In genomic region chr15:5149187-5149586, GRCm38 (mm10) we compare ENCODE assay signal across 21 mouse cellular contexts. TPM values are rescaled to one million over a fixed set of nuclear protein-coding genes. Genes with fewer than 3 reads are reported as not detected.
DNase-seq lines count a peak whose midpoint lies in the region; ATAC-seq and TF ChIP-seq lines count a peak whose summit lies in the region.
"Had no signal": no experiment of that assay in that cellular context is flagged by ENCODE, and none has a peak within 500 bp of the region (broad histone marks: within the 10 kb centered on the region; RNA-seq: fewer than 3 reads in every experiment).

No protein-coding gene starts in this region.

- H3K36me3 ChIP-seq in limb, embryonic 13.5 days, result no peaks in the 10 kb centered on the region; the same call in 1 of the 2 replicates
- H3K36me3 ChIP-seq in stomach, postnatal 0 days (ENCODE audit: control insufficient read depth, insufficient read depth, low read length), result no peaks in the 10 kb centered on the region
- H3K36me3 ChIP-seq: midbrain, embryonic 13.5 days had no signal

- H3K9ac ChIP-seq in limb, embryonic 13.5 days, result no peak overlapping the region
- H3K9ac ChIP-seq in stomach, postnatal 0 days (ENCODE audit: low read length), result no peak overlapping the region
- H3K9ac ChIP-seq: heart, embryonic 13.5 days; hindbrain, embryonic 14.5 days; liver, embryonic 15.5 days; midbrain, embryonic 13.5 days had no signal

- DNase-seq in gastrocnemius, adult 18-20 months (ENCODE audit: low spot score), result peak; percentile 15
- DNase-seq in gastrocnemius, postnatal 4 days (ENCODE audit: low spot score in 2 of 2), result no peak
- DNase-seq in lung, postnatal 36 days, result peak; percentile 25
- no peak for DNase-seq in lung, postnatal 14 days
- DNase-seq in urinary bladder, postnatal 4 days (ENCODE audit: low spot score in 2 of 2), result no peak
- no peak for DNase-seq in stomach, postnatal 0 days (ENCODE audit: low spot score)
- DNase-seq: B cell, adult 2 months; cerebellum, adult 8-10 months; heart, adult 18-20 months; heart, postnatal 36 days; kidney, adult 11 months; kidney, postnatal 25 days; thymus, adult 18-20 months; thymus, postnatal 4 days had no signal

- H3K4me3 ChIP-seq in limb, embryonic 13.5 days, result no peak overlapping the region
- H3K4me3 ChIP-seq in stomach, postnatal 0 days (ENCODE audit: low read depth, low read length), result no peak overlapping the region
- H3K4me3 ChIP-seq: heart, embryonic 13.5 days; liver, embryonic 15.5 days; midbrain, embryonic 13.5 days had no signal

- H3K27ac ChIP-seq in limb, embryonic 13.5 days, result peak overlapping the region; percentile 12; the same call in 1 of the 2 replicates
- no peak overlapping the region for H3K27ac ChIP-seq in stomach, postnatal 0 days (replicated peaks)
- H3K27ac ChIP-seq: heart, embryonic 13.5 days; hindbrain, embryonic 14.5 days; liver, embryonic 15.5 days; midbrain, embryonic 13.5 days had no signal

- peak overlapping the region; percentile 46 for H3K4me2 ChIP-seq in limb, embryonic 13.5 days (replicated peaks)
- H3K4me2 ChIP-seq in stomach, postnatal 0 days (replicated peaks; ENCODE audit: low read depth), result no peak overlapping the region
- H3K4me2 ChIP-seq: heart, embryonic 13.5 days; hindbrain, embryonic 14.5 days; liver, embryonic 15.5 days; midbrain, embryonic 13.5 days had no signal

- H3K4me1 ChIP-seq in limb, embryonic 13.5 days, result peaks cover 38% of the 10 kb centered on the region
- H3K4me1 ChIP-seq in stomach, postnatal 0 days (replicated peaks; ENCODE audit: control insufficient read depth, insufficient read depth), result 0 out of 2 replicates have a peak, but pooled peaks cover 4% of the 10 kb centered on the region

- no peak for ATAC-seq in limb, embryonic 13.5 days (ENCODE audit: low FRiP score, low read depth)
- ATAC-seq in stomach, postnatal 0 days (ENCODE audit: low FRiP score, low TSS enrichment), result no peak
- ATAC-seq: forebrain, embryonic 14.5 days; lung, postnatal 0 days; midbrain, embryonic 13.5 days had no signal

- no peak for TF ChIP-seq CTCF in stomach, postnatal 0 days (IDR thresholded peaks at IDR 0.05; ENCODE audit: low read depth)

- no peaks in the 10 kb centered on the region for H3K27me3 ChIP-seq in limb, embryonic 13.5 days
- no peaks in the 10 kb centered on the region for H3K27me3 ChIP-seq in stomach, postnatal 0 days (ENCODE audit: control insufficient read depth, insufficient read depth, low read length)
- H3K27me3 ChIP-seq: heart, embryonic 13.5 days; liver, embryonic 15.5 days; midbrain, embryonic 13.5 days had no signal

- 30% methylated on average over 4 of the region's 4 CpGs for WGBS in limb, embryonic 13.5 days
- 50% methylated on average over 4 of the region's 4 CpGs for whole genome bisulfite sequencing in stomach, postnatal 0 days

- no peaks in the 10 kb centered on the region for H3K9me3 ChIP-seq in limb, embryonic 13.5 days
- H3K9me3 ChIP-seq in stomach, postnatal 0 days (ENCODE audit: control insufficient read depth, low read length), result no peaks in the 10 kb centered on the region
- H3K9me3 ChIP-seq: heart, embryonic 13.5 days; liver, embryonic 15.5 days; midbrain, embryonic 13.5 days had no signal

- no peak for TF ChIP-seq EP300 in stomach, postnatal 0 days (optimal IDR thresholded peaks at IDR 0.05)

RNA-seq across cellular contexts. Expression of gene Prkaa1, which starts 5.5 kb away (rescaled TPM):
- 10 to 100 TPM; 10.2 to 10.8 TPM for total RNA-seq in gastrocnemius, adult 18-20 months (2021)
- total RNA-seq in gastrocnemius, postnatal 4 days (2021), result 10 to 100 TPM; 15.8 to 17.4 TPM
- polyA plus RNA-seq in limb, embryonic 13.5 days (2015; fragmentation: Nextera tagmentation; extraction: Ambion mirVana), result 15.2 and 16.8 TPM in 2 replicates
- polyA plus RNA-seq in stomach, postnatal 0 days (2015; fragmentation: Nextera tagmentation; extraction: Ambion mirVana), result 13.7 and 13.9 TPM in 2 replicates

RNA-seq across cellular contexts. Expression of gene Rpl37, which starts 32.7 kb away (rescaled TPM):
- 100 to 1,000 TPM; 186 to 194 TPM for total RNA-seq in gastrocnemius, adult 18-20 months (2021)
- total RNA-seq in gastrocnemius, postnatal 4 days (2021), result 100 to 1,000 TPM; 389 to 413 TPM
- polyA plus RNA-seq in limb, embryonic 13.5 days (2015; fragmentation: Nextera tagmentation; extraction: Ambion mirVana), result 562 and 563 TPM in 2 replicates
- polyA plus RNA-seq in stomach, postnatal 0 days (2015; fragmentation: Nextera tagmentation; extraction: Ambion mirVana), result 661 and 725 TPM in 2 replicates

RNA-seq across cellular contexts. Expression of gene Ttc33, which starts 36.1 kb away (rescaled TPM):
- 10 to 100 TPM; 69.0 to 74.1 TPM for total RNA-seq in gastrocnemius, adult 18-20 months (2021)
- total RNA-seq in gastrocnemius, postnatal 4 days (2021), result 10 to 100 TPM; 34.3 to 39.0 TPM
- 41.5 and 42.4 TPM in 2 replicates for polyA plus RNA-seq in limb, embryonic 13.5 days (2015; fragmentation: Nextera tagmentation; extraction: Ambion mirVana)
- polyA plus RNA-seq in stomach, postnatal 0 days (2015; fragmentation: Nextera tagmentation; extraction: Ambion mirVana), result 26.7 and 27.3 TPM in 2 replicates

RNA-seq across cellular contexts. Expression of gene Card6, which starts 40.8 kb away (rescaled TPM):
- total RNA-seq in gastrocnemius, adult 18-20 months (2021), result 1 to 10 TPM; 2.4 to 2.7 TPM
- total RNA-seq in gastrocnemius, postnatal 4 days (2021), result 1 to 10 TPM; 2.7 to 3.1 TPM
- polyA plus RNA-seq in limb, embryonic 13.5 days (2015; fragmentation: Nextera tagmentation; extraction: Ambion mirVana), result 0.57 and 0.64 TPM in 2 replicates
- polyA plus RNA-seq in stomach, postnatal 0 days (2015; fragmentation: Nextera tagmentation; extraction: Ambion mirVana), result 1.4 and 1.8 TPM in 2 replicates

Comparison
In these comparisons a context has a peak if more than half of its experiments do, and no peak if none do; other contexts are left out.
1. DNase-seq: peak in gastrocnemius, adult 18-20 months (single experiment) and lung, postnatal 36 days (single experiment); none in gastrocnemius, postnatal 4 days (0 of 2), lung, postnatal 14 days (single experiment), urinary bladder, postnatal 4 days (0 of 2) and stomach, postnatal 0 days (single experiment).